Mouse (Mus musculus) kidney, postnatal 25 days (tissue): ENCODE data around the gene Siah1b.

Source experiments
- DNase-seq, 2 experiments: peaks; one replicate each; pipeline ENCODE4 v3.0.0; 2021; ENCODE audit warnings: mixed read lengths in 2 of 2

Gene Siah1b

GRCm38 (mm10) chrX:164076040-164076775 lies at the start of gene Siah1b:
Siah1b (minus strand) TSS chrX:164076493.
- peak; percentile 93 to 96 for DNase-seq

- DNase-seq = no peak
Measured at GRCm38 (mm10) chrX:164123942-164124341, 47.6 kb upstream of the Siah1b start.

DNA sequence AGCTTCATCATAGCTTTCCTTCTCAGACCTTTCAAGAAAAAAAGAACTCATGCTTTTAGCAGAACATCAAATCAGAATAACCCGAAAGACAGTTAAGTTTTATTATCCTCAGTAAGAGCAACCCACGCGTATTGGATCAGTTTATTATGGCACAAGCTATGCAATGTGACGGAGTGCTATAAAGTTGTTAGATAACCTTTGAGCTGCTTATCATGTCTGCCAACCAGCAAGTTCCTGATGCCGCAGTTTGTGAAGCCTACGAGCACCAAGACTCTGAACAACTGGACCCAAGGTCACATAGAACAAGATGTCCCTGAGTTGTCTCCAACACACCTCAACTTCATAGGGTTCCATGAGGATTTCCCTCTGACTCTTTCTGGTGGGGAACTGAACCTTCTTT lies 37.5 kb upstream of the Siah1b start:
- DNase-seq = no peak

DNA sequence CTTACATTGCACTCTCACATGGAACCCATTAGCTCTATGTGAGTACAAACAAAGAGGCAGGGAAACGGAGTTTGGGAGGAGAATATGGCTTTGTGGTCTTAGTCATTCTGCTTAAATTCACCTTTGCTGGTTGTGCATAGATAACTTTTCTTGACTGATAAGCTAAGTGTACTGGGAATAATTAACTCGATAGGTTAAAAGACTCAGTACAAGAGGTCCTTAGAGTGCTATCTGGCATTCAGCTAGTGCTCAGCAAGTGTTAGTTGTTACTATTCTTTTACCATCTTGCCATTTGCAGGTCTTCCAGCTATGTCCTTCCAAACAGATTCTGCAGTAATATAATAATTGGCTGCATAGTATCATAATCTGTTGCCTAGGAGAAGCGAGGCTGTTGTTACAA lies 34.9 kb upstream of the Siah1b start:
- no peak for DNase-seq

GRCm38 (mm10) chrX:164102656-164103055 lies 26.4 kb upstream of the Siah1b start:
- no peak for DNase-seq

DNA sequence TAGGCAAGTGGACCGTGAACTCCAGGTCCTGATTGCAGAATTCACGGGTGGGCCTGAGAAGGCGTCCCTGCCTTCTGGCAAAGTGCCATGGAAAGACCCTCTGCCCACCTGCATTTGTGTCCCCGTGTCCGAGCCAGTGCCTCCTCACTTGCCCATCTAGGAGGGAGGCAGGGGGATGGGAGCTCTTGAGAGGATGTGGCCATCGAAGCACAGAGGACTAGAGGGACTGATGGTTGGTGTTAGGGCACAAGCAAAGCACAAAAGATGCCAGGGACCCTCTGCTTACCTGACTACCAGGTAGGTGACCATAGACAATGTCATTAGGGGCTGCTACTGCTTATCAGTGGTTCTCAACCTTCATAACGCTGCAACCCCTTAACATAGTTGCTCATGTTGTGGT lies 25.9 kb upstream of the Siah1b start:
- no peak for DNase-seq

- no peak for DNase-seq
Measured at GRCm38 (mm10) chrX:164101483-164101882, 25.2 kb upstream of the Siah1b start.

DNA sequence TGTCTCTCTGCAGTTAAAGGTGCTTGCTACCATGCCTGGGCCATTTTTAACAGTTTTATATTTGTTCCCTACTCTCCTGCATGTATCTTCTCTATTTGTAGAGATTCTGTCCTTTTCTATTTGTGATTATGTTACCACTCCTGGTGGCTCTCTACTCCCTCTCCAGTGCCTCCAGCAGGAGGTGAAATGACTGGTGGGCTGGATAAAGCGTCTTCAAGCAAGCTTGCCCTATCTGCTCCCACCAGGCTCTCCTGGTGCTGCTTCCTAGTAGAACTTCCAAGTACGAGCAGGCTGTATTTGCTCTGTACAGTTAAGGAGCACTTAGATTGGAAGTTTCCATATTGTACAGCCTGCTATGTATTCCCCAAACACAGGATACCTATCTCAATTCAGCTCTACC lies 19.5 kb upstream of the Siah1b start:
- DNase-seq = no peak

- no peak for DNase-seq
Measured at GRCm38 (mm10) chrX:164093435-164093834, 17.1 kb upstream of the Siah1b start.

- no peak for DNase-seq
Measured at GRCm38 (mm10) chrX:164092300-164093169, 16.2 kb upstream of the Siah1b start.

GRCm38 (mm10) chrX:164089916-164090315 lies 13.6 kb upstream of the Siah1b start:
- DNase-seq = no peak

GRCm38 (mm10) chrX:164088582-164088981 lies 12.3 kb upstream of the Siah1b start, which contains the start of gene Cltrn:
Cltrn (plus strand) TSS chrX:164088830.
- DNase-seq = no peak

DNA sequence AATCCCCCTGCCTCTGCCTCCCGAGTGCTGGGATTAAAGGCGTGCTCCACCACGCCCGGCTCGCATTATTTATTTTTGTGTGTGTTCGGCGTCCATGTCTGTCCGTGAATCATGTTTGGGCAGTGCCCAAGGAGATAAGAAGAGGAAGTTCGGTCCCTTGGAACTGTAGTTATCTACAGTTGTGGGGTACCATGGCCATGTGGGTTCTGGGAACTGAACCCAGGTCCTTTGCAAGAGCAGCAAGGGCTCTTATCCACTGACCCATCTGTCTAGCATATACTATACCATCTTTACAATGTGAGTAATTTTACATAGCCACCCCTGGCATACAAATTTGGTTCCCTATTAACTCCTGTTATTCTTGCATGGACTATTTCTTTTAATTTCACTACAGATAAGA lies 5.7 kb upstream of the Siah1b start:
- DNase-seq = no peak

- peak in 1 of 2 experiments; percentile 34 for DNase-seq
Measured at GRCm38 (mm10) chrX:164068968-164069367, 7.3 kb downstream of the Siah1b start.

GRCm38 (mm10) chrX:164066185-164066584 lies 10.1 kb downstream of the Siah1b start:
- DNase-seq = peak; percentile 74 to 78

DNA sequence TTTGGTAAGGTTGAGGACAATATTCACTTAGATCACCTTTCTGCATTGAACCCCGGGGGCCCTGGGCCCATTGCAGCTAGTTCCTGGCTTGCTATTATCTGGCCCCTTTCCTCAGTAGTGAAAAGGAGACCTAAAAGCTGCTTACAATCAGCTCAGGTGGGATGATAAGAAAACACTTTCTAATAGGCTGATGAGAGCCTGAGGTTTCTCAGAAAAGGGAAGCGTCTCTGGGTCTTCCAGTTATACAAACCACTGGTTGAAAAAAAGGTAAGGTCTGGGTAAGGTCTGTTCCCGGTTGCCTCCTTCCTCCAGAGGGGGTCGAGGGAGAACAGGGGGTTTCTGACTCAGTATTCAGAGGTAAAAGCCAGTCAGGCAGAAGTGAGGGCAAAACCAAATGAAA lies 17.2 kb downstream of the Siah1b start:
- no peak for DNase-seq

- no peak for DNase-seq
Measured at GRCm38 (mm10) chrX:164058523-164058922, 17.8 kb downstream of the Siah1b start.

DNA sequence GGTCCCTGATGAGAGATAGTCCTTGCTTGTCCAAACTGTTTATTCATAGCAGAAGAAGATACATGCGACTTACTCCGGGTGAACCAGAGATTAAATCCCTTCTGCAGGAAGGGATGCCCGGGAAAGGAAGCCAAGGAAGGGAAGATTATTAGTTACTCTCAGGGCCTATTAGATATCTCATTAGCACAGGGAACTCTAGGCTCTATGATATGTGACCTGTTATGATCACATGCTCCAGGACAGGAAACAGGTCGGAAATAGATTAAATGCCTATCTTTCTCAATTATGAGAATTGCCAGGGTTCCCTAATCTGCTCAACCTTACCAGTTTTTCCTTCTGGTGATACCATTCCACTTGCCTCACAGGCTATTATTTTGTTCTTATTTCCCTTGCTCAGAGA lies 20.6 kb downstream of the Siah1b start:
- DNase-seq = no peak

- no peak for DNase-seq
Measured at GRCm38 (mm10) chrX:164046736-164047135, 29.6 kb downstream of the Siah1b start.

DNA sequence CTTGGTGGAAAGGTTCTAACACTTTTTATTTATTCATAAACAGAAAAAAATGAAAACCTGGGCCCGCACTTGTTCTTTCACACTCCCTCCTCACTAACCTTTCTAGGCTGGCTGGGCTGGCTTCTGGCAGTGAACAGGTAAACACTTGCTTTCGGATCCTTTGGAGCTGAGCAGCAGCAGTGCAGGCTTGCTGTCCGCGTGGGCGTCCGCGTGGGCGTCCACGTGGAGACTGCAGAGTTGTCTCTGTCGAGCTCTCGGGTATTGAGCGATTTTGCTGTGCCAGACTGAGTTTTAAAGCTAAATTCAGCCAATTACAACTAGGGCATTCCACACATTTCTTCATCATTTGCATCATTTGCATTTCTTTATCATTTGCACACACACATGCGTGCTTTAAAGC lies 34.2 kb downstream of the Siah1b start:
- DNase-seq = no peak

DNA sequence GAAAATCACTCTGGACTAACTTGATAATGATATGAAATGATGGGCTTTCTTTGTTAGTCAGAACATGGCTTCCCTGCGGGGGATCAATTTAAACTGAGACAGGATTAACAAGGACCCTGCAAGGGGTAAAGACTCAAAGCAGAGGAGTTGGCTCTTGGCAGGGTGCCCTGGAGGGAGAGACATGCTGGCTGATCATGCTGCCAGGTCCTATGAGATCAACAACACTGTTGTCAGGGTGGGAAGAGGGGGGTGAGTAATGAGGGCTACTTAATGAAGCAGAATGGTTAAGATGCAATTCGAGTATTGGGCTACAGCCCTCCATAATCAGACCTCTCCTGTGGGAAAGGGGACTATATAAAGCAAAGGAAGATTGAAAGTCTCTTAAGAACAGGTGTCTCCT lies 37.4 kb downstream of the Siah1b start:
- peak in 1 of 2 experiments; percentile 20 for DNase-seq

- peak; percentile 45 to 62 for DNase-seq
Measured at GRCm38 (mm10) chrX:164035931-164036330, 40.4 kb downstream of the Siah1b start.

DNA sequence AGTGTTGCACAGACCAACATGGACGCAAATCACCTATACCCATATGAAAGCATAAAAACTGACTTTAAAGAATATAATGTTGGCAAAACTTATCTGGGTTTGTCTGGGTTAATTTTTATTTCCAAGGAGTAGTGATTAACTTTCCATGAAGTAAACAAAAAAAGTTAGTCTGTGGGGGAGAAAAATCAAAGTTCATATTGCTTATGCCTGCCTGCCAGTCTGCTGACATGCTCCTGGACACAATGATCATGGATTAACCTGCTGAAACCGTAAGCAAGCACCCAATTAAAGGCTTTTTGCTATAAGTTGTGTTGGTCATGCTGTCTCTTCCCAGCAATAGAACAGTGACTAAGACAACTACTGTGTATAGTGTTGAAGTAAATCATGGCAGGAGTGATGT lies 40.9 kb downstream of the Siah1b start:
- no peak for DNase-seq

DNA sequence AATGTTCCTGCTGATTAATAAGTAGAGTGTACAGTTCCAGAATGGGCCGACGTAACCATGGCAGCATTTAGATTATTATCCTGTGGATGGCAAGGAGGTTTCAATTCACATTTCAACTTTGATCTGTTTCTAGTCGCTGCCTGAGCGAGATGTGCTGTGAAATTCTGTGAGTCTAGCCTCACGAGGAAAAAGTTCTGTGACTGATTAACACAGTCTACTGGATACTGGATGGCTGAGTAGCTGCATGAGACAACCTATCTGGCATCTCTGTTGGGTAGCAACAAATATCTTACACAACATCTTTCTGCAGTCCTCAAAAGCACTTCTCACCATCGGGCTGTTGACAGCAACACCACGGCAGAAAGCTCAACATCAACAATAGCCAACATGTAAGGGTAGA lies 43.8 kb downstream of the Siah1b start:
- DNase-seq = peak in 1 of 2 experiments; percentile 3
